Mouse (Mus musculus) granulocyte monocyte progenitor cell, adult 5-6 weeks (primary cell): ENCODE results near the gene Car3. TPM values are rescaled to one million over a fixed set of nuclear protein-coding genes. Genes with fewer than 3 reads are reported as not detected.

Experiments
- ATAC-seq: replicated peaks from 2 replicates; pipeline ENCODE4 v1.8.0; 2016; ENCODE audit warnings: mild to moderate bottlenecking, moderate TSS enrichment, inconsistent platforms; ENCODE audit not compliant: poor library complexity, severe bottlenecking
- total RNA-seq, 2 experiments: library from RNA; stranded (forward) in 1 of 2; stranded (reverse) in 1 of 2; fragments of 200-712, 200-1000 nt in 1 of 2; fragments of >200 nt in 1 of 2; fragmentation: Nextera tagmentation in 1 of 2; gene quantifications; 2 replicates each; pipeline ENCODE4 v1.2.3; 2014 to 2017

Gene Car3
- total RNA-seq, 2 experiments from 2014 or later: 4.1 to 4.3 TPM

- no peak for ATAC-seq
These were observed 34.5 kb downstream of the Car3 start for GRCm38 (mm10) chr3:14897770-14898169.

GRCm38 (mm10) chr3:14903380-14903779 is 40.1 kb downstream of the Car3 start:
- ATAC-seq: no peak

DNA sequence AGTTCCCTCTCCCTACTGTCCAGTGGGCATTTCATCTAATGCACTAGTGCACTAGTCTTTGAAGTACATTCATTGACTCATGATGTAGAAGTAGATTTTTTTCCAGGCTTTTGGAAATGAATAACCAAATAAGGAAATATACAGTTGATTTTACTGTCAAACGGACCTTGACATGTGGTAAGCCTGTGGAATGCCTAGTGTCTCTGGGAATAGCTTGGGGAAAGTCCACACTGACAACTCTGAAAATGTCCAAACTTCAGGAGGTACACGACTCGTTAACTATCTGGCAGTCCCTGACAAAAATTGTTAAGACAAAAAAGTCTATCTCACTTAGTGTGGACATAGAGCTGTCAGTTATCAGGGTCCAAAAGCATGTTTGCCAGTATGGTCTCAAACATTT is 40.9 kb downstream of the Car3 start:
- no peak for ATAC-seq

- no peak for ATAC-seq
These were observed 44.0 kb downstream of the Car3 start for GRCm38 (mm10) chr3:14907271-14907670.

DNA sequence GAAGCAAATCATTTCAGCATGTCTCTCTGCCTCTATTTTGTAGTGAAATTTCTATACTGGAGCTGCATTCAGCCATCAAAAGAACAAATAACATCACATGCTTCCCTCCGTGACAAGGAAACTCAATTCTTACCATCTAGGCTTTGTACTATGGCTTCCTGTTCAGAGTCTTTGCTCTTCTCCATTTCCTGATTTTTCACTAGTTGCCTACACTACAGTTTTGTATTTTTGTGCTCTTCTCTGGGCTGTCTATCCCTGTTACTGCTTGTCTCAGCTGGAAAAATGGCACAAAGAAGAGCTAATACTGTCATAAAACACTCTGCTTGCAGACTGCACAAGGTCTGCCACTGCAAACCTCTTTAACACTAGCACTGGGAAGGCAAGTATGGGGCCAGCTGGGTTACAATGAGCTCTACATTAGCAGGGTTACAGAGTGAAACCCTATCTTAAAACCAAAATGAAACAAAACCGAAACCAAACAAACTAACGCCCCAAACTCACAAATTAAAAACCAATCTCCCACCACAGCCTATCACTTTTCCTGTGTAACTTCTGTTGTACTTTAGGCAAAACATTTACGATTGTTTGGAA is 48.8 kb downstream of the Car3 start:
- ATAC-seq: 0 out of 2 replicates have a peak, but pooled peaks have one; percentile 35

GRCm38 (mm10) chr3:14913774-14914173 is 50.5 kb downstream of the Car3 start:
- no peak for ATAC-seq

GRCm38 (mm10) chr3:14915355-14915754 is 52.0 kb downstream of the Car3 start:
- peak; percentile 37; the same call in 1 of the 2 replicates for ATAC-seq

GRCm38 (mm10) chr3:14917261-14917660 is 53.9 kb downstream of the Car3 start:
- ATAC-seq: no peak

Other genes starting within 250 kb of the Car3 start
- 2.4 and 7.4 TPM in 2 replicates for gene Car13, start 221.8 kb upstream of the Car3 start, total RNA-seq (2014; fragmentation: Nextera tagmentation)
- gene Car13, start 221.8 kb upstream of the Car3 start, total RNA-seq (2017): 3.8 and 8.9 TPM in 2 replicates
- 4.3 and 5.5 TPM in 2 replicates for gene Car1, start 55.1 kb upstream of the Car3 start, total RNA-seq (2014; fragmentation: Nextera tagmentation)
- gene Car1, start 55.1 kb upstream of the Car3 start, total RNA-seq (2017): 5.4 and 14.1 TPM in 2 replicates
- gene Car2, start 22.8 kb downstream of the Car3 start, total RNA-seq (2014; fragmentation: Nextera tagmentation): 10.0 and 13.0 TPM in 2 replicates
- gene Car2, start 22.8 kb downstream of the Car3 start, total RNA-seq (2017): 15.5 and 23.6 TPM in 2 replicates